Mouse (Mus musculus) intestine, postnatal 0 days (tissue): Measurements from ENCODE around the gene BC048562. TPM values are rescaled to one million over a fixed set of nuclear protein-coding genes. Genes with fewer than 3 reads are reported as not detected.

Source experiments
- ATAC-seq: fragments of 200-750 bp; cut with Nextera tagmentation; 2 replicates; pipeline ENCODE4 v1.8.0; 2017; ENCODE audit warnings: mild to moderate bottlenecking, moderate TSS enrichment, moderate library complexity
- H3K27ac ChIP-seq: fragments of 300-500 bp; sonication (generic); 2 replicates; pipeline ENCODE4 v1.5.1; 2014; ENCODE audit warnings: mild to moderate bottlenecking, low read depth, low read length, moderate library complexity
- H3K27me3 ChIP-seq: fragments of 300-500 bp; sonication (generic); replicated peaks from 2 replicates; pipeline ENCODE4 v1.6.1; 2014; ENCODE audit warnings: low read length, mixed read lengths; ENCODE audit not compliant: control insufficient read depth, insufficient read depth
- H3K36me3 ChIP-seq: fragments of 300-500 bp; sonication (generic); 2 replicates; pipeline ENCODE4 v1.6.1; 2014; ENCODE audit warnings: mild to moderate bottlenecking, moderate library complexity; ENCODE audit not compliant: control insufficient read depth, insufficient read depth
- H3K4me1 ChIP-seq: fragments of 300-500 bp; sonication (generic); replicated peaks from 2 replicates; pipeline ENCODE4 v1.6.1; 2014; ENCODE audit warnings: antibody characterized with exemption, low read length, mixed read lengths; ENCODE audit not compliant: control insufficient read depth, insufficient read depth
- H3K4me2 ChIP-seq: fragments of 300-500 bp; sonication (generic); replicated peaks from 2 replicates; pipeline ENCODE4 v1.6.1; 2014; ENCODE audit warnings: low read depth, mild to moderate bottlenecking, moderate library complexity
- H3K4me3 ChIP-seq: fragments of 300-500 bp; sonication (generic); 2 replicates; pipeline ENCODE4 v1.5.1; 2014; ENCODE audit warnings: low read depth, low read length
- H3K9ac ChIP-seq: fragments of 300-500 bp; sonication (generic); 2 replicates; pipeline ENCODE4 v1.6.1; 2014; ENCODE audit warnings: mild to moderate bottlenecking, low read depth, low read length
- H3K9me3 ChIP-seq: fragments of 300-500 bp; sonication (generic); 2 replicates; pipeline ENCODE4 v1.6.1; 2016; ENCODE audit warnings: mixed run types; ENCODE audit not compliant: control insufficient read depth
- CTCF ChIP-seq: sonication (generic); IDR thresholded peaks from 2 replicates; pipeline ENCODE4 v1.5.1; 2016; ENCODE audit warnings: low read depth, mild to moderate bottlenecking, control low read depth, antibody characterized with exemption, moderate library complexity
- WGBS: fragments of 180-500 bp; shearing (Covaris S2); extraction: QIAGEN DNeasy Blood & Tissue Kit; methylation state at CpG from one replicate; pipeline ENCODE4 v1.1.7; 2014; 5-methylcytosine and 5-hydroxymethylcytosine counted together
- polyA plus RNA-seq: library from polyadenylated mRNA; unstranded; fragments of >200 nt; fragmentation: Nextera tagmentation; extraction: Ambion mirVana; gene quantifications from 2 replicates; pipeline ENCODE4 v1.2.1, GENCODE M21; 2015

Gene BC048562
- polyA plus RNA-seq, 1 experiment from 2014 or later = not detected

DNA sequence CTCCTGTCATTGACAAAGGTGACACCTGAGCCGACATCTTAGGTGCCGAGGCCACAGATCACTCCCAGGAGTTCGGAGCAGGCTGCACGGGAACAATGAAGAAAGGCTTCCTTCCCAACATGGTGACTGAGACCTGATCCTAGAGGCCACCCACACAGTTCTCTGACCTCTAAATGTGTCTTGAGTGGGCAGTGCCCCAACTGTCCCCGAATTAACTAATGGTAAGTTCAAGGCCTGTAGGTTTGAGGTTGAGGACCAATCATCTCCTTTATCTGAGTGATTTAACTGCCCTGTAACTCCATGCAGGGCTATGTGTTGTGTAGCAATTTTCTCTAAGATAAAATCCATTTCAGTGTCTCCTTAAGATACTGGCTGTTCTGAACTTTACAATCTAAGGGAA is 33.1 kb downstream of the BC048562 start:
- no peak overlapping the region for H3K4me3 ChIP-seq
- H3K27ac ChIP-seq = no peak overlapping the region
- no peak for TF ChIP-seq CTCF
- H3K36me3 ChIP-seq = peaks cover 8% of the 10 kb centered on the region
- no peak overlapping the region for H3K4me2 ChIP-seq
- 65% methylated on average over 5 of the region's 5 CpGs for WGBS
- no peak for ATAC-seq
- no peaks in the 10 kb centered on the region for H3K9me3 ChIP-seq
- H3K9ac ChIP-seq = no peak overlapping the region
- no peaks in the 10 kb centered on the region for H3K4me1 ChIP-seq
- no peaks in the 10 kb centered on the region for H3K27me3 ChIP-seq

DNA sequence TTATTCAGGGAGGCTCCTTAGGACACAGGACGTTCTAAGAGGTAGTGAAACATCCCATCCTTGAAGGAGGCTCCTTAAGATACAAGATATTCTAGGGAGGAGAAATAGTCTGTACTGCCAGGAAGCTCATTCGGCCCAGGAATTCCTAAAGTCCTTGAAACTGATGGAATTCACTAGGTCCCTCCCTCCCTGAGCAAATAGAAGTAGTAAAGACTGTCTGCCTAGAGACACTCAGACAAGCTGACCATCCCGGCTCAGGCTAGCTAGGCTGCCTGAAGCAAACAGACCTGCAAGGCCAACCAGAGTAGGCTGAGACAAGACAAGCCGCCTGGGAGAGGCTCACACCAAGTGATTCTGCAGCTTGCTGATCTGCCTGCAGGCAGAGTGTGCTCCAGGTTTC is 33.6 kb downstream of the BC048562 start:
- Histone ChIP-seq H3K9me3 (no peaks in the 10 kb centered on the region), H3K27ac (no peak overlapping the region), H3K4me2 (no peak overlapping the region), H3K4me3 (no peak overlapping the region), H3K36me3 (peaks cover 8% of the 10 kb centered on the region), H3K27me3 (no peaks in the 10 kb centered on the region), H3K4me1 (no peaks in the 10 kb centered on the region), H3K9ac (no peak overlapping the region)
- WGBS = 28% methylated on average over 4 of the region's 4 CpGs
- no peak for ATAC-seq
- no peak for TF ChIP-seq CTCF

DNA sequence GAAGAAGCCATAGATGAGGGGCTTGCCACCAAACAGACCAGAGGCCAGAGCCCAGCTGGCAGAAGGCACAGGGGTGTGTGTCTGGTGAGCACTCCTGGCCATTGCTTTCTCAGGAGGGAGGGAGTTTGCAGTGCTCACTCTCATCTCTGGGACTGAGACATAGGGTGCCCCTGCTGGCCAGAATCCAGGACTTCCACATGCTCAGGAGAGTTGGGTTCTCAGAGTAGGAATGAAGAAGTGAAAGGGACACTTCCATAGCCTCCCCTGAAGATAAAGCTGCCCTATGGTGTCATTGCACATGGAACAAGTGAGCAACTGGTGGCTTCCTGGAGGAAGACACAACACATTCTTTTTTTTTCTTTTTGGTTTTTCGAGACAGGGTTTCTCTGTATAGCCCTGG is 38.2 kb downstream of the BC048562 start:
- Histone ChIP-seq H3K27me3 (no peaks in the 10 kb centered on the region), H3K9ac (no peak overlapping the region), H3K4me1 (0 out of 2 replicates have a peak, but pooled peaks cover 3% of the 10 kb centered on the region), H3K27ac (no peak overlapping the region), H3K4me3 (no peak overlapping the region), H3K9me3 (no peaks in the 10 kb centered on the region), H3K36me3 (no peaks in the 10 kb centered on the region), H3K4me2 (no peak overlapping the region)
- ATAC-seq = no peak
- TF ChIP-seq CTCF = peak; percentile 47
- WGBS = 62% methylated on average over 1 of the region's 1 CpGs

DNA sequence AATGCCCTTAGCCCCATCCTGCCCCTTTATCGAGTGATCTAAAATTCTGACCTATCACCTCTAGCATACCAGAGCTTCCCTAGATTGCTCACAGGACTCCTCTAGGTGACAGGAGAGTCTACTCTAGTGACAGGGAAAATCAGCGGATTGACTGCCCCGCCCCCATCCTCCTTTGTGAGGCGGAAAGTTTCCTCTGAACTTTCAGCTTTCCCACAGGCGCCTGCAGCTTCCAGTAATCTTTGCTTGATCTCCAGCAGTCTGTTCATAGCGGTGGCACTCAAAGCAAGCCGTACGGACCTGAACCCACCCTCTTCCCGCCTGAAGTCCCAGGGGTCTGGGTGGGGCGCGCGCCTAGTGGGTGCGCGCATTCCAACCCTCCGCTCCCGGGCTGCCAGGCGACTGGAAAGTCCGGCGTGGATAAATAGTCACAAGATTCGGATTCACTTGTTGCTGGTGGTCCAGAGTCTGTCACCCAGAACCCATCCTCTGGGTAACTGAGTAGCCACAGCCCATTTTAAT is 42.4 kb downstream of the BC048562 start:
- H3K4me3 ChIP-seq = peak overlapping the region; percentile 47
- H3K27me3 ChIP-seq = no peaks in the 10 kb centered on the region
- 0 out of 2 replicates have a peak, but pooled peaks cover 7% of the 10 kb centered on the region for H3K4me1 ChIP-seq
- WGBS = under 1% methylated on average over 20 of the region's 20 CpGs
- no peaks in the 10 kb centered on the region for H3K9me3 ChIP-seq
- ATAC-seq = peak; percentile 55
- no peak overlapping the region for H3K9ac ChIP-seq
- TF ChIP-seq CTCF = no peak
- peak overlapping the region; percentile 62 for H3K4me2 ChIP-seq
- H3K36me3 ChIP-seq = peaks cover 22% of the 10 kb centered on the region; the same call in 1 of the 2 replicates
- no peak overlapping the region for H3K27ac ChIP-seq

DNA sequence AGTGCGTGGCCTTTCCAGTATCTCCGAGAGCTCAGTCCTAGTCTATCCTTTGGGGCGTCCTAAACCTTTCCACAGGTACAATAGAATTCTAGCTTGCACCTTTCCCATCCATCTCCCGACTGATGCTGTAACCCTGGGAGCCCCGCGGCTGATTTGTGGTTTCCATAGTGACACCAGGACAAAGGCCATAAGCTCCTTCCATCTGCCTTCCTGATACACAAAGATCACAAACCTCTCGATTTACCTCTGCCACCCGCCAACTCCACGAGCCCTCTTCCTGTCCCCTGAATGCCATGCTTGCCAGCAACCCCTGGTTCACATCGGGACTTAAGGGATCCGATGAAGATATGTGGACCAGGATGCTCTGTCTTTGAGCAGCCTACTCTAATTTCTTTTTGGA is 43.0 kb downstream of the BC048562 start:
- Histone ChIP-seq H3K4me3 (peak overlapping the region; percentile 47), H3K27ac (no peak overlapping the region), H3K9me3 (no peaks in the 10 kb centered on the region), H3K4me2 (peak overlapping the region; percentile 62), H3K9ac (no peak overlapping the region), H3K27me3 (no peaks in the 10 kb centered on the region), H3K4me1 (0 out of 2 replicates have a peak, but pooled peaks cover 7% of the 10 kb centered on the region), H3K36me3 (peaks cover 27% of the 10 kb centered on the region; the same call in 1 of the 2 replicates)
- ATAC-seq = no peak
- 28% methylated on average over 11 of the region's 11 CpGs for WGBS
- no peak for TF ChIP-seq CTCF

DNA sequence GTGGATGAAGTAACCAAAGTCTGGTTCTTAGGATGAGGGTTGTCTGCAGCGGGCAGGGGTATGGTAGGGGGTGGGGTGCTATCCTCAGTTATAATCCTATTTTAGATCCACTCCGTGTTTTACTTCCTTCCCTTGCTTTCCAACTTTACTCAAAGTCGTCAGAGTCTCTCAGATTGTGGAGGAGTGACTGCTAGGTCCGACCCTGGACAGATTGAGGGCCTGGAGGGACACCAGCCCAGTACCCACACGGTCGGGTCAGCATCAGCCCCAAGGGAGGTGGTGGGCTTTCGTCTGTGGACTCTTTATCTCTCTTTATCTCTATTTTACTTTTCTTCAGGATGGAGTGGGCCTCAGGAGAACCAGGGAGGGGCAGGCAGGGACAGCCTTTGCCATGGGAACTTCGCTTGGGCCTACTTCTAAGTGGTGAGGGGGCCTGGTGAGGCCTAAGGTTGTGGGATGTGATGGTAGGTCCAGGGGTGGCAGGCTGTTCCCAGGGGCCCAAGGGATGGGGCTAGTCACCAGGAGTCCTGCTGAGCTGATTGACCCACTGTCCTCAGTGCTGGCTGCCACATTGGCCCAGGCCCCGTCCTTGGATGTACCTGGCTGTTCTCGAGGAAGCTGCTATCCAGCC is 43.6 kb downstream of the BC048562 start, which contains the start of gene Lamb2:
TSS of gene Lamb2 (plus strand) at position 16 of the 631 bp plus-strand sequence.
- TF ChIP-seq CTCF = no peak
- H3K27ac ChIP-seq = no peak within 1 kb of the TSS
- H3K36me3 ChIP-seq = peaks cover 29% of the 10 kb centered on the region
- H3K4me1 ChIP-seq = 0 out of 2 replicates have a peak, but pooled peaks cover 7% of the 10 kb centered on the region
- peak; percentile 36; the same call in 1 of the 2 replicates for ATAC-seq
- peak within 1 kb of the TSS; percentile 62 for H3K4me2 ChIP-seq
- 9% methylated on average over 10 of the region's 10 CpGs for WGBS
- no peaks in the 10 kb centered on the region for H3K9me3 ChIP-seq
- no peaks in the 10 kb centered on the region for H3K27me3 ChIP-seq
- peak within 1 kb of the TSS; percentile 48 for H3K9ac ChIP-seq
- H3K4me3 ChIP-seq = peak within 1 kb of the TSS; percentile 47
